Mouse (Mus musculus): ENCODE measurements at regions not wholly inside any gene's neighbourhood (a gene's known extent, or its start where the extent isn't known, plus 50 kb on each side); places are given as distances from the start of the nearest gene placed in this dataset.

GRCm38 (mm10) chr2:46609217-46609616 lies 1492.0 kb upstream of the Zeb2 start:
- Histone ChIP-seq H3K4me1 (ENCODE audit: control insufficient read depth, insufficient read depth, low read depth, low read length) (no peaks in the 10 kb centered on the region), H3K9me3 (ENCODE audit: control insufficient read depth, low read length) (no peaks in the 10 kb centered on the region), H3K4me3 (ENCODE audit: low read length) (no peak overlapping the region), H3K27me3 (replicated peaks; ENCODE audit: control insufficient read depth, insufficient read depth, low read length) (no peaks in the 10 kb centered on the region), H3K36me3 (ENCODE audit: control insufficient read depth, insufficient read depth, low read length) (no peaks in the 10 kb centered on the region), H3K4me2 (ENCODE audit: low read length) (no peak overlapping the region), H3K9ac (ENCODE audit: low read depth, low read length) (no peak overlapping the region), H3K27ac (ENCODE audit: low read depth, low read length) (no peak overlapping the region)
- no peak for ATAC-seq
- WGBS: 64% methylated on average over 2 of the region's 2 CpGs

- ATAC-seq: no peak
- Histone ChIP-seq H3K9ac (ENCODE audit: low read depth, low read length) (no peak overlapping the region), H3K27ac (ENCODE audit: low read depth, low read length) (no peak overlapping the region), H3K4me1 (ENCODE audit: control insufficient read depth, insufficient read depth, low read depth, low read length) (no peaks in the 10 kb centered on the region), H3K36me3 (ENCODE audit: control insufficient read depth, insufficient read depth, low read length) (no peaks in the 10 kb centered on the region), H3K27me3 (replicated peaks; ENCODE audit: control insufficient read depth, insufficient read depth, low read length) (no peaks in the 10 kb centered on the region), H3K4me3 (ENCODE audit: low read length) (no peak overlapping the region), H3K4me2 (ENCODE audit: low read length) (no peak overlapping the region), H3K9me3 (ENCODE audit: control insufficient read depth, low read length) (no peaks in the 10 kb centered on the region)
- 71% methylated on average over 2 of the region's 2 CpGs for WGBS
Measured at GRCm38 (mm10) chr2:46581773-46582172, 1464.6 kb upstream of the Zeb2 start.

- Histone ChIP-seq H3K4me1 (ENCODE audit: control insufficient read depth, insufficient read depth, low read depth, low read length) (no peaks in the 10 kb centered on the region), H3K27me3 (replicated peaks; ENCODE audit: control insufficient read depth, insufficient read depth, low read length) (no peaks in the 10 kb centered on the region), H3K9me3 (ENCODE audit: control insufficient read depth, low read length) (no peaks in the 10 kb centered on the region), H3K27ac (ENCODE audit: low read depth, low read length) (no peak overlapping the region), H3K36me3 (ENCODE audit: control insufficient read depth, insufficient read depth, low read length) (no peaks in the 10 kb centered on the region), H3K4me2 (ENCODE audit: low read length) (no peak overlapping the region), H3K4me3 (ENCODE audit: low read length) (no peak overlapping the region), H3K9ac (ENCODE audit: low read depth, low read length) (no peak overlapping the region)
- 94% methylated on average over 2 of the region's 2 CpGs for WGBS
- no peak for ATAC-seq
Measured at GRCm38 (mm10) chr2:46570416-46570815, 1453.2 kb upstream of the Zeb2 start.

GRCm38 (mm10) chr2:46533395-46533794 lies 1416.2 kb upstream of the Zeb2 start:
- ATAC-seq: no peak
- H3K9ac ChIP-seq (ENCODE audit: low read depth, low read length): no peak overlapping the region
- H3K9me3 ChIP-seq (ENCODE audit: control insufficient read depth, low read length): no peaks in the 10 kb centered on the region
- no peaks in the 10 kb centered on the region for H3K36me3 ChIP-seq (ENCODE audit: control insufficient read depth, insufficient read depth, low read length)
- no peak overlapping the region for H3K4me3 ChIP-seq (ENCODE audit: low read length)
- H3K27me3 ChIP-seq (replicated peaks; ENCODE audit: control insufficient read depth, insufficient read depth, low read length): no peaks in the 10 kb centered on the region
- H3K4me1 ChIP-seq (ENCODE audit: control insufficient read depth, insufficient read depth, low read depth, low read length): no peaks in the 10 kb centered on the region
- no peak overlapping the region for H3K27ac ChIP-seq (ENCODE audit: low read depth, low read length)
- H3K4me2 ChIP-seq (ENCODE audit: low read length): no peak overlapping the region
- 79% methylated on average over 1 of the region's 1 CpGs for WGBS

GRCm38 (mm10) chr2:46530686-46531085 lies 1413.5 kb upstream of the Zeb2 start:
- Histone ChIP-seq H3K4me3 (ENCODE audit: low read length) (no peak overlapping the region), H3K4me2 (ENCODE audit: low read length) (no peak overlapping the region), H3K9me3 (ENCODE audit: control insufficient read depth, low read length) (no peaks in the 10 kb centered on the region), H3K9ac (ENCODE audit: low read depth, low read length) (no peak overlapping the region), H3K27ac (ENCODE audit: low read depth, low read length) (no peak overlapping the region), H3K36me3 (ENCODE audit: control insufficient read depth, insufficient read depth, low read length) (no peaks in the 10 kb centered on the region), H3K4me1 (ENCODE audit: control insufficient read depth, insufficient read depth, low read depth, low read length) (no peaks in the 10 kb centered on the region), H3K27me3 (replicated peaks; ENCODE audit: control insufficient read depth, insufficient read depth, low read length) (no peaks in the 10 kb centered on the region)
- ATAC-seq: no peak
- WGBS: 89% methylated on average over 1 of the region's 1 CpGs

- 28% methylated on average over 4 of the region's 4 CpGs for WGBS
- Histone ChIP-seq H3K4me1 (ENCODE audit: control insufficient read depth, insufficient read depth, low read depth, low read length) (peaks cover 5% of the 10 kb centered on the region; the same call in 1 of the 2 replicates), H3K9me3 (ENCODE audit: control insufficient read depth, low read length) (no peaks in the 10 kb centered on the region), H3K4me2 (ENCODE audit: low read length) (no peak overlapping the region), H3K36me3 (ENCODE audit: control insufficient read depth, insufficient read depth, low read length) (no peaks in the 10 kb centered on the region), H3K27ac (ENCODE audit: low read depth, low read length) (no peak overlapping the region), H3K27me3 (replicated peaks; ENCODE audit: control insufficient read depth, insufficient read depth, low read length) (no peaks in the 10 kb centered on the region), H3K4me3 (ENCODE audit: low read length) (no peak overlapping the region), H3K9ac (ENCODE audit: low read depth, low read length) (no peak overlapping the region)
- peak; percentile 58; the same call in 1 of the 2 replicates for ATAC-seq
Measured at GRCm38 (mm10) chr2:46525223-46525622, 1408.0 kb upstream of the Zeb2 start.

GRCm38 (mm10) chr2:46524625-46525024 lies 1407.4 kb upstream of the Zeb2 start:
- Histone ChIP-seq H3K9me3 (ENCODE audit: control insufficient read depth, low read length) (no peaks in the 10 kb centered on the region), H3K27me3 (replicated peaks; ENCODE audit: control insufficient read depth, insufficient read depth, low read length) (no peaks in the 10 kb centered on the region), H3K36me3 (ENCODE audit: control insufficient read depth, insufficient read depth, low read length) (no peaks in the 10 kb centered on the region), H3K9ac (ENCODE audit: low read depth, low read length) (no peak overlapping the region), H3K27ac (ENCODE audit: low read depth, low read length) (no peak overlapping the region), H3K4me1 (ENCODE audit: control insufficient read depth, insufficient read depth, low read depth, low read length) (peaks cover 5% of the 10 kb centered on the region; the same call in 1 of the 2 replicates), H3K4me3 (ENCODE audit: low read length) (no peak overlapping the region), H3K4me2 (ENCODE audit: low read length) (no peak overlapping the region)
- 29% methylated on average over 6 of the region's 6 CpGs for WGBS
- no peak for ATAC-seq

GRCm38 (mm10) chr2:46521147-46521965 lies 1404.2 kb upstream of the Zeb2 start:
- Histone ChIP-seq H3K4me2 (ENCODE audit: low read length) (no peak overlapping the region), H3K4me1 (ENCODE audit: control insufficient read depth, insufficient read depth, low read depth, low read length) (peaks cover 5% of the 10 kb centered on the region; the same call in 1 of the 2 replicates), H3K27ac (ENCODE audit: low read depth, low read length) (no peak overlapping the region), H3K36me3 (ENCODE audit: control insufficient read depth, insufficient read depth, low read length) (no peaks in the 10 kb centered on the region), H3K27me3 (replicated peaks; ENCODE audit: control insufficient read depth, insufficient read depth, low read length) (no peaks in the 10 kb centered on the region), H3K9me3 (ENCODE audit: control insufficient read depth, low read length) (no peaks in the 10 kb centered on the region), H3K9ac (ENCODE audit: low read depth, low read length) (no peak overlapping the region), H3K4me3 (ENCODE audit: low read length) (no peak overlapping the region)
- no peak for ATAC-seq
- WGBS: 70% methylated on average over 5 of the region's 5 CpGs

- no peak overlapping the region for H3K9ac ChIP-seq (ENCODE audit: low read depth, low read length)
- no peak overlapping the region for H3K27ac ChIP-seq (ENCODE audit: low read depth, low read length)
- H3K9me3 ChIP-seq (ENCODE audit: control insufficient read depth, low read length): no peaks in the 10 kb centered on the region
- no peak overlapping the region for H3K4me3 ChIP-seq (ENCODE audit: low read length)
- H3K27me3 ChIP-seq (replicated peaks; ENCODE audit: control insufficient read depth, insufficient read depth, low read length): no peaks in the 10 kb centered on the region
- no peak for ATAC-seq
- WGBS: 62% methylated on average over 2 of the region's 2 CpGs
- no peaks in the 10 kb centered on the region for H3K36me3 ChIP-seq (ENCODE audit: control insufficient read depth, insufficient read depth, low read length)
- no peaks in the 10 kb centered on the region for H3K4me1 ChIP-seq (ENCODE audit: control insufficient read depth, insufficient read depth, low read depth, low read length)
- H3K4me2 ChIP-seq (ENCODE audit: low read length): no peak overlapping the region
Measured at GRCm38 (mm10) chr2:46512237-46513028, 1395.2 kb upstream of the Zeb2 start.
